19 mouse cellular contexts compared by ENCODE assay signal in genomic region chr5:18083789-18084188, GRCm38 (mm10).
"Had no signal": no experiment of that assay in that cellular context is flagged by ENCODE, and none has a peak within 500 bp of the region (broad histone marks: within the 10 kb centered on the region; RNA-seq: fewer than 3 reads in every experiment).

No protein-coding gene starts in this region.

- H3K36me3 ChIP-seq: lung, embryonic 15.5 days; midbrain, embryonic 10.5 days; midbrain, embryonic 12.5 days; neural tube, embryonic 13.5 days; neural tube, embryonic 15.5 days had no signal

- H3K4me1 ChIP-seq: lung, embryonic 15.5 days; midbrain, embryonic 10.5 days; midbrain, embryonic 12.5 days; neural tube, embryonic 13.5 days had no signal

- H3K4me3 ChIP-seq: lung, embryonic 15.5 days; midbrain, embryonic 10.5 days; midbrain, embryonic 12.5 days; myocyte; neural tube, embryonic 13.5 days; neural tube, embryonic 15.5 days had no signal

- H3K27ac ChIP-seq: lung, embryonic 15.5 days; midbrain, embryonic 10.5 days; midbrain, embryonic 12.5 days; neural tube, embryonic 13.5 days; neural tube, embryonic 15.5 days had no signal

- H3K27me3 ChIP-seq: lung, embryonic 15.5 days; midbrain, embryonic 12.5 days; neural tube, embryonic 13.5 days; neural tube, embryonic 15.5 days had no signal

- H3K9ac ChIP-seq: liver, postnatal 0 days; lung, embryonic 15.5 days; midbrain, embryonic 12.5 days; neural tube, embryonic 13.5 days; neural tube, embryonic 15.5 days had no signal

- H3K9me3 ChIP-seq: lung, embryonic 15.5 days; midbrain, embryonic 10.5 days; midbrain, embryonic 12.5 days; neural tube, embryonic 13.5 days; neural tube, embryonic 15.5 days had no signal

- DNase-seq: liver, postnatal 0 days; lung, adult 2 months; lung, postnatal 14 days; lung, postnatal 4 days; midbrain, embryonic 14.5 days; retina, postnatal 1 day; right cerebral cortex, adult 18-20 months; right cerebral cortex, postnatal 25 days; right cerebral cortex, postnatal 4 days; spleen, adult 18-20 months; thymus, adult 18-20 months; thymus, postnatal 14 days; thymus, postnatal 36 days had no signal
